ENCODE assay signal across 18 mouse cellular contexts in the genomic region with DNA sequence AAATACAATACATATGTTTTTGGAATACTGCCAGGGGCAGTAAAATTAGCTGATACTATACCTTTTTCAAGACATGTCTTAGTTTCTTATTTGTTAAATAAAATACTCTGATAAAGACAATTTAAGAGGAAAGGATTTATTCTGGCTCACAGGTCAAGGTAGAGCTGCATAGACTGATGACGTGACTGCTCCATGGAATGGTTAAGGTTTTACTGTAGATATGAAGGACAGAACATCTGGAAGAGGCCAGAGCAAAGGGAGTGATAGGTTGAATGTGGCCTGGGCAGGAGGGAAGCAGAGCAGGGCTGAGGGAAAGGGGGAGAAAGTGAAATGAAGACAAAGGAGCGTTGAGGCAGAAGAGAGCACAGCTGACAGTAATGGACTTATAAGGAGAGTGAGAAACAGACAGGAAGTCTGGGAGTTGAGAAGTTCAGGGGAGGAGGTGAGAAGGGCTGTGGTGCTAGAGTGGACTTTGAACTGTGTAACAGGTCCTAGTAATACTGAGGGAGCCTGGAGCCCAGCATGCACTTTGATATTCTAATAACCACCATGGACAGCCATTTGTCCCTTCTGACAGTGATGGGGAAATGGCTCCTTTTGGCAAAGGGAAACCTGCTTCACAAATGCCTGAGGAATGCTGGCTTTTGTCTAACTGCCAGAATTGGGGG. TPM values are rescaled to one million over a fixed set of nuclear protein-coding genes. Genes with fewer than 3 reads are reported as not detected.
"Had no signal": no experiment of that assay in that cellular context is flagged by ENCODE, and none has a peak within 500 bp of the region (broad histone marks: within the 10 kb centered on the region; RNA-seq: fewer than 3 reads in every experiment).

No protein-coding gene starts in this region.

- H3K27me3 ChIP-seq: kidney, embryonic 15.5 days; limb, embryonic 12.5 days; liver, embryonic 15.5 days; lung, embryonic 15.5 days; midbrain, embryonic 15.5 days; neural tube, embryonic 13.5 days had no signal

- H3K4me3 ChIP-seq: kidney, embryonic 15.5 days; limb, embryonic 12.5 days; liver, embryonic 15.5 days; lung, embryonic 15.5 days; midbrain, embryonic 10.5 days; midbrain, embryonic 15.5 days; neural tube, embryonic 13.5 days had no signal

- H3K27ac ChIP-seq: kidney, embryonic 15.5 days; limb, embryonic 12.5 days; liver, embryonic 15.5 days; lung, embryonic 15.5 days; midbrain, embryonic 10.5 days; midbrain, embryonic 15.5 days; neural tube, embryonic 13.5 days had no signal

- ATAC-seq: midbrain, embryonic 15.5 days had no signal

- H3K4me2 ChIP-seq: kidney, embryonic 15.5 days; limb, embryonic 12.5 days; liver, embryonic 15.5 days; lung, embryonic 15.5 days; midbrain, embryonic 15.5 days; neural tube, embryonic 13.5 days had no signal

- H3K9ac ChIP-seq: kidney, embryonic 15.5 days; limb, embryonic 12.5 days; liver, embryonic 15.5 days; lung, embryonic 15.5 days; midbrain, embryonic 15.5 days; neural tube, embryonic 13.5 days had no signal

- DNase-seq: kidney, adult 18-20 months; kidney, postnatal 25 days; liver; retina, postnatal 1 day; right cerebral cortex, postnatal 4 days; thymus, postnatal 36 days had no signal

- H3K9me3 ChIP-seq: kidney, embryonic 15.5 days; limb, embryonic 12.5 days; liver, embryonic 15.5 days; lung, embryonic 15.5 days; midbrain, embryonic 10.5 days; midbrain, embryonic 15.5 days; neural tube, embryonic 13.5 days had no signal

- H3K36me3 ChIP-seq: kidney, embryonic 15.5 days; limb, embryonic 12.5 days; liver, embryonic 15.5 days; lung, embryonic 15.5 days; midbrain, embryonic 10.5 days; midbrain, embryonic 15.5 days; neural tube, embryonic 13.5 days had no signal

- H3K4me1 ChIP-seq: kidney, embryonic 15.5 days; limb, embryonic 12.5 days; lung, embryonic 15.5 days; midbrain, embryonic 15.5 days; neural tube, embryonic 13.5 days had no signal

RNA-seq across cellular contexts. Expression of a gene that starts 20.5 kb away (rescaled TPM):
- total RNA-seq: layer of hippocampus, postnatal 25 days; left cerebral cortex, adult 8-10 months; left cerebral cortex, postnatal 25 days had no signal
- polyA plus RNA-seq: kidney, embryonic 15.5 days; limb, embryonic 12.5 days; liver, embryonic 15.5 days; lung, embryonic 15.5 days; midbrain, embryonic 10.5 days; midbrain, embryonic 15.5 days; neural tube, embryonic 13.5 days; spleen, adult 2 months; thymus, postnatal 0 days had no signal

RNA-seq across cellular contexts. Expression of a gene that starts 20.6 kb away (rescaled TPM):
- total RNA-seq: layer of hippocampus, postnatal 25 days; left cerebral cortex, postnatal 25 days had no signal
- polyA plus RNA-seq: kidney, embryonic 15.5 days; limb, embryonic 12.5 days; lung, embryonic 15.5 days; midbrain, embryonic 10.5 days; midbrain, embryonic 15.5 days; neural tube, embryonic 13.5 days had no signal

RNA-seq across cellular contexts. Expression of a gene that starts 46.1 kb away (rescaled TPM):
- total RNA-seq: layer of hippocampus, postnatal 25 days; left cerebral cortex, adult 8-10 months; left cerebral cortex, postnatal 25 days had no signal
- polyA plus RNA-seq: kidney, embryonic 15.5 days; limb, embryonic 12.5 days; liver, embryonic 15.5 days; lung, embryonic 15.5 days; midbrain, embryonic 10.5 days; midbrain, embryonic 15.5 days; neural tube, embryonic 13.5 days; spleen, adult 2 months had no signal
